Mouse (Mus musculus) gastrocnemius, adult 8-10 months (tissue): ENCODE measurements around the gene Olfr1252. TPM values are rescaled to one million over a fixed set of nuclear protein-coding genes. Genes with fewer than 3 reads are reported as not detected.

ENCODE experiments used
- DNase-seq, 2 experiments: peaks; one replicate each; pipeline ENCODE4 v3.0.0; 2022; ENCODE audit warnings: low spot score in 2 of 2
- total RNA-seq, 4 experiments: library from RNA; stranded (reverse); gene quantifications; 2 replicates each; pipeline ENCODE4 v1.2.4; 2022

The Olfr1252 gene
- total RNA-seq, result not detected

- DNase-seq, result no peak
Observed at GRCm38 (mm10) chr2:89724912-89725311, at the start of gene Olfr1252. Gene Olfr1252 (minus strand): TSS chr2:89725012.

GRCm38 (mm10) chr2:89756990-89757389 is 32.2 kb upstream of the Olfr1252 start, which contains the start of gene Olfr1253:
Gene Olfr1253 (minus strand): TSS chr2:89757090.
- DNase-seq, result no peak

- DNase-seq, result no peak
Observed at GRCm38 (mm10) chr2:89691980-89692379, 32.8 kb downstream of the Olfr1252 start.

- no peak for DNase-seq
Observed at GRCm38 (mm10) chr2:89671836-89672235, 53.0 kb downstream of the Olfr1252 start, which contains the start of gene Olfr1251. Gene Olfr1251 (minus strand): TSS chr2:89671936.

Other genes starting within 250 kb of the Olfr1252 start
- gene Olfr1241, start 237.9 kb downstream of the Olfr1252 start, total RNA-seq, result not detected
- gene Olfr1242, start 226.7 kb downstream of the Olfr1252 start, total RNA-seq, result not detected
- gene Olfr1243, start 193.5 kb downstream of the Olfr1252 start, total RNA-seq, result not detected
- gene Olfr1245, start 146.6 kb downstream of the Olfr1252 start, total RNA-seq, result not detected
- gene Olfr1246, start 131.9 kb downstream of the Olfr1252 start, total RNA-seq, result not detected
- under 1 TPM in 1 of 4 experiments, not detected in 3; 0.10 TPM for gene Olfr1247, start 110.9 kb downstream of the Olfr1252 start, total RNA-seq
- not detected for gene Olfr1248, start 106.8 kb downstream of the Olfr1252 start, total RNA-seq
- gene Olfr1249, start 90.0 kb downstream of the Olfr1252 start, total RNA-seq, result not detected
- gene Olfr1250, start 63.5 kb downstream of the Olfr1252 start, total RNA-seq, result not detected
- not detected for gene Olfr1251, start 53.1 kb downstream of the Olfr1252 start, total RNA-seq
- not detected for gene Olfr1253, start 32.1 kb upstream of the Olfr1252 start, total RNA-seq
- gene Olfr1254, start 68.6 kb upstream of the Olfr1252 start, total RNA-seq, result not detected
- gene Olfr1255, start 87.0 kb upstream of the Olfr1252 start, total RNA-seq, result not detected
- not detected for gene Olfr1256, start 116.5 kb upstream of the Olfr1252 start, total RNA-seq
- gene Olfr48, start 123.2 kb upstream of the Olfr1252 start, total RNA-seq, result not detected
- not detected for gene Olfr1257, start 153.4 kb upstream of the Olfr1252 start, total RNA-seq
- not detected for gene Olfr1258, start 202.3 kb upstream of the Olfr1252 start, total RNA-seq
- not detected for gene Olfr1259, start 223.7 kb upstream of the Olfr1252 start, total RNA-seq
- not detected for gene Olfr1260, start 249.3 kb upstream of the Olfr1252 start, total RNA-seq